Mouse (Mus musculus): ENCODE results near the gene Olfr1274-ps. TPM values are rescaled to one million over a fixed set of nuclear protein-coding genes. Genes with fewer than 3 reads are reported as not detected.

Gene Olfr1274-ps
- polyA plus RNA-seq (2015; fragmentation: Illumina TruSeq; extraction: RNeasy Lipid Tissue Mini Kit (QIAGEN cat#74804); ENCODE audit: insufficient read depth, low replicate concordance): not detected

GRCm38 (mm10) chr2:90398633-90399107, at the start of gene Olfr1274-ps:
TSS of gene Olfr1274-ps (plus strand) at chr2:90398683.

Other genes with a start within 250 kb of the Olfr1274-ps start
- not detected for gene Olfr1270, start 245.6 kb upstream of the Olfr1274-ps start, polyA plus RNA-seq (2015; fragmentation: Illumina TruSeq; extraction: RNeasy Lipid Tissue Mini Kit (QIAGEN cat#74804); ENCODE audit: insufficient read depth, low replicate concordance)
- not detected for gene Olfr1506, start 174.2 kb upstream of the Olfr1274-ps start, polyA plus RNA-seq (2015; fragmentation: Illumina TruSeq; extraction: RNeasy Lipid Tissue Mini Kit (QIAGEN cat#74804); ENCODE audit: insufficient read depth, low replicate concordance)
- not detected for gene Olfr142, start 141.1 kb upstream of the Olfr1274-ps start, polyA plus RNA-seq (2015; fragmentation: Illumina TruSeq; extraction: RNeasy Lipid Tissue Mini Kit (QIAGEN cat#74804); ENCODE audit: insufficient read depth, low replicate concordance)
- not detected for gene Olfr1271, start 127.7 kb upstream of the Olfr1274-ps start, polyA plus RNA-seq (2015; fragmentation: Illumina TruSeq; extraction: RNeasy Lipid Tissue Mini Kit (QIAGEN cat#74804); ENCODE audit: insufficient read depth, low replicate concordance)
- not detected for gene Olfr1272, start 105.8 kb upstream of the Olfr1274-ps start, polyA plus RNA-seq (2015; fragmentation: Illumina TruSeq; extraction: RNeasy Lipid Tissue Mini Kit (QIAGEN cat#74804); ENCODE audit: insufficient read depth, low replicate concordance)
- not detected for gene Gm13769, start 76.5 kb upstream of the Olfr1274-ps start, polyA plus RNA-seq (2015; fragmentation: Illumina TruSeq; extraction: RNeasy Lipid Tissue Mini Kit (QIAGEN cat#74804); ENCODE audit: insufficient read depth, low replicate concordance)
- gene Ptprj, start 182.0 kb downstream of the Olfr1274-ps start, polyA plus RNA-seq (2015; fragmentation: Illumina TruSeq; extraction: RNeasy Lipid Tissue Mini Kit (QIAGEN cat#74804); ENCODE audit: insufficient read depth, low replicate concordance): 96.6 TPM